Mouse (Mus musculus): Measurements from ENCODE around the gene Caln1.

- TF ChIP-seq POLR2A (IDR thresholded peaks at IDR 0.05; ENCODE audit: borderline replicate concordance, extremely low read depth, low read depth, low read length) (no peak), CTCF (IDR thresholded peaks at IDR 0.05; ENCODE audit: insufficient read depth, low read length) (no peak)
Measured at GRCm38 (mm10) chr5:130658141-130658540, 288.9 kb downstream of the Caln1 start.

Measured in lung, adult 2 months (tissue).